Mouse (Mus musculus) CD8-positive naive resting alpha-beta T cell, adult 57 days (primary cell): ENCODE measurements around the gene Dvl2. TPM values are rescaled to one million over a fixed set of nuclear protein-coding genes. Genes with fewer than 3 reads are reported as not detected.

ENCODE experiments used
- total RNA-seq: library from RNA; stranded (reverse); gene quantifications from one replicate; pipeline ENCODE4 v1.2.4, GENCODE M21; 2023

Dvl2 gene
- total RNA-seq: 47.2 TPM

GRCm38 (mm10) chr11:70000396-70000898 lies at the start of gene Dvl2:
Dvl2 (plus strand) TSS chr11:70000595.

GRCm38 (mm10) chr11:69964650-69965270 lies 35.6 kb upstream of the Dvl2 start, which contains the start of gene Cldn7:
Cldn7 (plus strand) TSS chr11:69964779.

GRCm38 (mm10) chr11:69981141-69981762 lies 19.1 kb upstream of the Dvl2 start, which contains the start of gene Ctdnep1:
Ctdnep1 (plus strand) TSS chr11:69981156.

GRCm38 (mm10) chr11:69982225-69982624 lies 18.2 kb upstream of the Dvl2 start, which contains the start of gene Elp5:
Elp5 (minus strand) TSS chr11:69982517.

GRCm38 (mm10) chr11:69990850-69991691 lies 9.3 kb upstream of the Dvl2 start, which contains the start of gene Gabarap:
Gabarap (plus strand) TSS chr11:69991143.

GRCm38 (mm10) chr11:69995391-69995960 lies 4.9 kb upstream of the Dvl2 start, which contains the start of gene Phf23:
Phf23 (plus strand) TSS chr11:69995777.

GRCm38 (mm10) chr11:70014880-70015558 lies 14.6 kb downstream of the Dvl2 start, which contains the start of gene Acadvl:
Acadvl (minus strand) TSS chr11:70015411.

GRCm38 (mm10) chr11:70016669-70017068 lies 16.3 kb downstream of the Dvl2 start, which contains the start of gene Dlg4:
Dlg4 (plus strand) TSS chr11:70016942.

GRCm38 (mm10) chr11:70053898-70054570 lies 53.6 kb downstream of the Dvl2 start, which contains the start of gene Asgr1:
Asgr1 (plus strand) TSS chr11:70054085.

Other genes starting within 250 kb of the Dvl2 start
- gene Polr2a, start 242.0 kb upstream of the Dvl2 start, total RNA-seq: 188 TPM
- gene Slc35g3, start 238.6 kb upstream of the Dvl2 start, total RNA-seq: not detected
- gene Zbtb4, start 234.7 kb upstream of the Dvl2 start, total RNA-seq: 52.4 TPM
- gene Chrnb1, start 204.7 kb upstream of the Dvl2 start, total RNA-seq: 3.1 TPM
- gene Fgf11, start 198.7 kb upstream of the Dvl2 start, total RNA-seq: not detected
- gene Tmem102, start 195.0 kb upstream of the Dvl2 start, total RNA-seq: not detected
- not detected for gene Gm39566, start 185.3 kb upstream of the Dvl2 start, total RNA-seq
- gene Spem2, start 182.1 kb upstream of the Dvl2 start, total RNA-seq: not detected
- not detected for gene Spem1, start 178.4 kb upstream of the Dvl2 start, total RNA-seq
- gene Nlgn2, start 162.8 kb upstream of the Dvl2 start, total RNA-seq: 0.49 TPM
- 20.8 TPM for gene Tmem256, start 162.1 kb upstream of the Dvl2 start, total RNA-seq
- 18.2 TPM for gene Plscr3, start 154.2 kb upstream of the Dvl2 start, total RNA-seq
- not detected for gene Tnk1, start 141.9 kb upstream of the Dvl2 start, total RNA-seq
- gene Tmem95, start 122.6 kb upstream of the Dvl2 start, total RNA-seq: not detected
- gene Kctd11, start 119.2 kb upstream of the Dvl2 start, total RNA-seq: 1.0 TPM
- gene Acap1, start 105.1 kb upstream of the Dvl2 start, total RNA-seq: 435 TPM
- gene 2810408A11Rik, start 99.6 kb upstream of the Dvl2 start, total RNA-seq: 2.8 TPM
- gene Neurl4, start 99.5 kb upstream of the Dvl2 start, total RNA-seq: 44.9 TPM
- gene Gps2, start 86.7 kb upstream of the Dvl2 start, total RNA-seq: 145 TPM
- 317 TPM for gene Eif5a, start 78.6 kb upstream of the Dvl2 start, total RNA-seq
- not detected for gene Ybx2, start 64.8 kb upstream of the Dvl2 start, total RNA-seq
- not detected for gene Slc2a4, start 52.4 kb upstream of the Dvl2 start, total RNA-seq
- gene Cldn7, start 35.8 kb upstream of the Dvl2 start, total RNA-seq: not detected
- 114 TPM for gene Ctdnep1, start 19.4 kb upstream of the Dvl2 start, total RNA-seq
- 36.4 TPM for gene Elp5, start 18.1 kb upstream of the Dvl2 start, total RNA-seq
- 172 TPM for gene Gabarap, start 9.5 kb upstream of the Dvl2 start, total RNA-seq
- 55.3 TPM for gene Phf23, start 4.8 kb upstream of the Dvl2 start, total RNA-seq
- 46.3 TPM for gene Acadvl, start 14.8 kb downstream of the Dvl2 start, total RNA-seq
- 27.8 TPM for gene Dlg4, start 16.3 kb downstream of the Dvl2 start, total RNA-seq
- not detected for gene Asgr1, start 53.5 kb downstream of the Dvl2 start, total RNA-seq
- not detected for gene Asgr2, start 92.0 kb downstream of the Dvl2 start, total RNA-seq
- not detected for gene Mgl2, start 129.7 kb downstream of the Dvl2 start, total RNA-seq
- not detected for gene Clec10a, start 155.6 kb downstream of the Dvl2 start, total RNA-seq
- gene Slc16a11, start 212.2 kb downstream of the Dvl2 start, total RNA-seq: not detected
- gene Slc16a13, start 220.5 kb downstream of the Dvl2 start, total RNA-seq: 2.5 TPM
- 0.15 TPM for gene Bcl6b, start 229.2 kb downstream of the Dvl2 start, total RNA-seq
- gene 0610010K14Rik, start 237.3 kb downstream of the Dvl2 start, total RNA-seq: 60.8 TPM
- 4.4 TPM for gene Gm21988, start 239.2 kb downstream of the Dvl2 start, total RNA-seq
- 59.2 TPM for gene Rnasek, start 239.2 kb downstream of the Dvl2 start, total RNA-seq